ENCODE assay signal across 29 mouse cellular contexts in the genomic region with DNA sequence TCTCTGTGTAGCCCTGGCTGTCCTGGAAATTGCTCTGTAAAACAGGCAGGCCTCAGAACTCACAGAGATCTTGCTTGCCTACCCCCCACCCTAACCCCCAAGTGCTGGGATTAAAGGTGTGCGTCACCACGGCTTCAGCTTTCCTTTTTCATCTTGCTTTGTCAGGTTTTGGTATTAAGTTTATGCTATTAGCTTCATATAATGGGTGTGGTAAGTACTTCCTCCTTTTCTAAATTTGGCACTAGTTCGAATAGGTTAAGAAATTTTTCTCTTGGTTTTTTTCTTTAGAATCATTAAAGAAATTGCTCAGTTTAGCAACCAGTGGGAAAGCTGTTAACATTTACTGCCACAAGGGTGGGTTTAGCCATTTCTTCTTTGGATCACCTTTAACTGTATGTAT. TPM values are rescaled to one million over a fixed set of nuclear protein-coding genes. Genes with fewer than 3 reads are reported as not detected.
DNase-seq lines count a peak whose midpoint lies in the region; ATAC-seq and TF ChIP-seq lines count a peak whose summit lies in the region.
"Had no signal": no experiment of that assay in that cellular context is flagged by ENCODE, and none has a peak within 500 bp of the region (broad histone marks: within the 10 kb centered on the region; RNA-seq: fewer than 3 reads in every experiment).

No protein-coding gene starts in this region.

- DNase-seq in 416B (ENCODE audit: low read depth) (peak; percentile 17), MEL (ENCODE audit: low read depth, low spot score) (peak; percentile 59)
- DNase-seq in lung, adult 18-20 months, result no peak
- no peak for DNase-seq in gastrocnemius, postnatal 4 days (ENCODE audit: low spot score in 2 of 2)
- no peak for DNase-seq in urinary bladder, postnatal 36 days (ENCODE audit: low spot score in 2 of 2)
- no peak for DNase-seq in thymus, adult 2 months
- DNase-seq: adrenal gland, adult 8-10 months; adrenal gland, postnatal 25 days; cerebellum, adult 11 months; cerebellum, adult 2 months; cerebellum, adult 9-11 months; cerebellum, postnatal 25 days; embryo, embryonic 11 days; gastrocnemius, postnatal 25 days; heart, adult 18-20 months; heart, postnatal 14 days; heart, postnatal 4 days; kidney, adult 11 months had no signal

- 54% methylated on average over 3 of the region's 3 CpGs for WGBS in thymus, adult 2 months

- no peak for TF ChIP-seq RAD21 in MEL (IDR thresholded peaks at IDR 0.05; ENCODE audit: low read depth, low read length)

- TF ChIP-seq CTCF in MEL (IDR thresholded peaks at IDR 0.05 in 2 of 3, conservative IDR thresholded peaks at IDR 0.05 in 1 of 3; ENCODE audit: control insufficient read depth in 1 of 3, insufficient read depth in 1 of 3, low read depth in 2 of 3, low read length in 3 of 3, poor library complexity in 1 of 3, severe bottlenecking in 1 of 3), result no peak
- no peak for TF ChIP-seq CTCF in thymus, adult 2 months (IDR thresholded peaks at IDR 0.05; ENCODE audit: borderline replicate concordance, control insufficient read depth, extremely low read depth, insufficient read depth, low read length, poor library complexity)

- H3K27me3 ChIP-seq in MEL (ENCODE audit: control insufficient read depth in 1 of 2, insufficient read depth in 2 of 2, low read length in 2 of 2), result no peaks in the 10 kb centered on the region
- H3K27me3 ChIP-seq in thymus, adult 2 months (ENCODE audit: control insufficient read depth, insufficient read depth, low read length), result no peaks in the 10 kb centered on the region
- H3K27me3 ChIP-seq: forebrain, embryonic 15.5 days; heart, embryonic 13.5 days; hindbrain, embryonic 15.5 days; intestine, embryonic 15.5 days had no signal

- peaks cover 17% of the 10 kb centered on the region for H3K79me2 ChIP-seq in MEL (ENCODE audit: control insufficient read depth, insufficient read depth, low read length, poor library complexity)

- H3K9ac ChIP-seq in MEL (ENCODE audit: control insufficient read depth, low read depth, low read length, poor library complexity, severe bottlenecking), result no peak overlapping the region
- H3K9ac ChIP-seq: embryonic facial prominence, embryonic 13.5 days; forebrain, embryonic 12.5 days; forebrain, embryonic 15.5 days; heart, embryonic 13.5 days; hindbrain, embryonic 15.5 days; intestine, embryonic 15.5 days had no signal

- 0 out of 2 replicates have a peak, but pooled peaks have one; percentile 15 for ATAC-seq in common myeloid progenitor, adult 5-6 weeks (replicated peaks; ENCODE audit: low read depth, poor library complexity, severe bottlenecking)
- ATAC-seq in megakaryocyte, adult 5-6 weeks (ENCODE audit: poor library complexity, severe bottlenecking), result peak; percentile 51
- ATAC-seq: forebrain, embryonic 15.5 days; intestine, embryonic 15.5 days had no signal

- H3K4me1 ChIP-seq in MEL (ENCODE audit: control insufficient read depth in 1 of 2, insufficient read depth in 2 of 2, low read length in 2 of 2), result peaks cover 22 to 30% of the 10 kb centered on the region in 2 experiments
- peaks cover 3% of the 10 kb centered on the region; the same call in 1 of the 2 replicates for H3K4me1 ChIP-seq in thymus, adult 2 months (replicated peaks; ENCODE audit: control insufficient read depth, insufficient read depth, low read length)
- H3K4me1 ChIP-seq: embryonic facial prominence, embryonic 10.5 days; embryonic facial prominence, embryonic 13.5 days; forebrain, embryonic 12.5 days; forebrain, embryonic 15.5 days; heart, embryonic 10.5 days; hindbrain, embryonic 15.5 days; intestine, embryonic 15.5 days had no signal

- no peaks in the 10 kb centered on the region for H3K9me3 ChIP-seq in MEL (replicated peaks; ENCODE audit: insufficient read depth, low read length)
- H3K9me3 ChIP-seq: embryonic facial prominence, embryonic 10.5 days; embryonic facial prominence, embryonic 13.5 days; forebrain, embryonic 12.5 days; forebrain, embryonic 15.5 days; heart, embryonic 10.5 days; heart, embryonic 13.5 days; hindbrain, embryonic 15.5 days; intestine, embryonic 15.5 days had no signal

- peaks cover 13 to 42% of the 10 kb centered on the region in 2 experiments for H3K36me3 ChIP-seq in MEL (ENCODE audit: control insufficient read depth in 1 of 2, insufficient read depth in 2 of 2, low read length in 2 of 2)
- H3K36me3 ChIP-seq in thymus, adult 2 months (ENCODE audit: control insufficient read depth, insufficient read depth, low read length), result no peaks in the 10 kb centered on the region
- H3K36me3 ChIP-seq: embryonic facial prominence, embryonic 13.5 days; forebrain, embryonic 12.5 days; forebrain, embryonic 15.5 days; hindbrain, embryonic 15.5 days; intestine, embryonic 15.5 days had no signal

- H3K27ac ChIP-seq in MEL (ENCODE audit: control insufficient read depth, low read depth, low read length), result peak overlapping the region; percentile 37; the same call in 1 of the 2 replicates
- H3K27ac ChIP-seq in thymus, adult 2 months (ENCODE audit: control insufficient read depth, insufficient read depth, low read length), result no peak overlapping the region
- H3K27ac ChIP-seq: embryonic facial prominence, embryonic 10.5 days; embryonic facial prominence, embryonic 13.5 days; forebrain, embryonic 12.5 days; forebrain, embryonic 15.5 days; heart, embryonic 10.5 days; heart, embryonic 13.5 days; hindbrain, embryonic 15.5 days; intestine, embryonic 15.5 days had no signal

- TF ChIP-seq POLR2A in MEL (IDR thresholded peaks at IDR 0.05; ENCODE audit: control insufficient read depth in 1 of 2, insufficient read depth in 1 of 2, low read depth in 1 of 2, low read length in 2 of 2, poor library complexity in 1 of 2), result no peak
- TF ChIP-seq POLR2A in thymus, adult 2 months (IDR thresholded peaks at IDR 0.05; ENCODE audit: control insufficient read depth, extremely low read depth, insufficient read depth, low read length, poor library complexity), result no peak

- no peak overlapping the region for H3K4me3 ChIP-seq in MEL (ENCODE audit: control insufficient read depth in 1 of 2, insufficient read depth in 1 of 2, low read depth in 2 of 2, low read length in 2 of 2)
- no peak overlapping the region for H3K4me3 ChIP-seq in thymus, adult 2 months (ENCODE audit: control insufficient read depth, insufficient read depth, low read length)
- H3K4me3 ChIP-seq: embryonic facial prominence, embryonic 10.5 days; embryonic facial prominence, embryonic 13.5 days; erythroblast, embryonic 14.5 days; forebrain, embryonic 12.5 days; forebrain, embryonic 15.5 days; heart, embryonic 10.5 days; heart, embryonic 13.5 days; hindbrain, embryonic 15.5 days; intestine, embryonic 15.5 days had no signal

- peak in 1 of 2 experiments; percentile 50; a peak in 1 of 4 replicates for TF ChIP-seq EP300 in MEL (IDR thresholded peaks at IDR 0.05; ENCODE audit: low read depth in 1 of 2, low read length in 2 of 2)

TF ChIP-seq in MEL, 35 proteins besides CTCF, POLR2A, EP300 and RAD21:
- TF ChIP-seq TCF12 (IDR thresholded peaks at IDR 0.05; ENCODE audit: low read depth, low read length) (0 out of 2 replicates have a peak, but pooled peaks have one; percentile 27), MEF2A (IDR thresholded peaks at IDR 0.05; ENCODE audit: extremely low read depth, insufficient replicate concordance, low read depth, low read length, poor library complexity, severe bottlenecking) (peak; percentile 76; the same call in 1 of the 2 replicates), ZNF384 (IDR thresholded peaks at IDR 0.05; ENCODE audit: low read depth, low read length) (peak; percentile 54), MYC (IDR thresholded peaks at IDR 0.05; ENCODE audit: low read depth, low read length) (no peak), BHLHE40 (IDR thresholded peaks at IDR 0.05; ENCODE audit: borderline replicate concordance, low read depth, low read length) (no peak), KAT2A (conservative IDR thresholded peaks at IDR 0.05; ENCODE audit: low read depth, low read length) (no peak), SIN3A (IDR thresholded peaks at IDR 0.05; ENCODE audit: low read length) (0 out of 2 replicates have a peak, but pooled peaks have one; percentile 42), NELFE (IDR thresholded peaks at IDR 0.05; ENCODE audit: low read depth, low read length) (no peak), ETS1 (IDR thresholded peaks at IDR 0.05; ENCODE audit: low read depth, low read length) (peak; percentile 35; the same call in 1 of the 2 replicates), HCFC1 (IDR thresholded peaks at IDR 0.05; ENCODE audit: low read depth, low read length) (0 out of 2 replicates have a peak, but pooled peaks have one; percentile 24)

RNA-seq across cellular contexts. Expression of gene Tmem164, which starts 34.8 kb away (rescaled TPM):
- 92.4 and 94.1 TPM in 2 replicates for total RNA-seq in MEL (2012; rRNA removed)
- 10 to 100 TPM; 34.3 to 72.8 TPM for polyA plus RNA-seq in MEL (2012; ENCODE audit: insufficient read depth in 1 of 2, insufficient read length in 2 of 2, low read depth in 1 of 2, low replicate concordance in 2 of 2, missing spikeins in 1 of 2)
- total RNA-seq in common myeloid progenitor, adult 5-6 weeks (2017), result 40.6 and 45.8 TPM in 2 replicates
- total RNA-seq in megakaryocyte, adult 5-6 weeks (2015), result 36.5 and 41.4 TPM in 2 replicates
- total RNA-seq in megakaryocyte, adult 5-6 weeks (2017), result 56.6 and 62.1 TPM in 2 replicates
- 10 to 100 TPM; 23.4 to 28.8 TPM for total RNA-seq in gastrocnemius, postnatal 4 days (2021)
- polyA plus RNA-seq in thymus, adult 2 months (2012; rRNA removed), result 44.6 and 49.1 TPM in 2 replicates

Comparison
In these comparisons a context has a peak if more than half of its experiments do, and no peak if none do; other contexts are left out.
1. DNase-seq: peak in 416B (single experiment) and MEL (single experiment); none in lung, adult 18-20 months (0 of 2), gastrocnemius, postnatal 4 days (0 of 2), urinary bladder, postnatal 36 days (0 of 2) and thymus, adult 2 months (single experiment).